Mouse (Mus musculus): Measurements from ENCODE around the gene Jph2.

Jph2 gene

DNA sequence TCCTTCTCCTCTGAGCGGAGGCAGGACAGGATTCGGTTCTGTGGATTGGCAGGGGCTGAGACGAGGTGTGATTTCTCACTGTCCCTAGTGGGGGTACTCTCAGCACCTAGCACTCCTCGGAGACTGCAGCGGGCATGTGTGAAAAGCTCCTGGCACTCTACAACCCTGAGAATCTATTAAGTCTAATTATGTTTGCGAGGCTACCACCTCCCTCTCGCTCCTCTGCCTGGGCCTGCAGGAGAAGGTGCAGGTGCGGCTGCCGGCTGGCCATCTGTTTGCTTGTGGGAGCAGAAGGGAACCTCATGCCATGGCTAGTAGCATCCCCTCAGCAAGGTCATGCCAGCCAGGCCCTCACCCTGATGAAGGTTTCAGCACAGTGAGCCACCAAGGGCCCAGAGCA, 94.8 kb downstream of the Jph2 start:
- no peak for DNase-seq (ENCODE audit: low spot score)

DNA sequence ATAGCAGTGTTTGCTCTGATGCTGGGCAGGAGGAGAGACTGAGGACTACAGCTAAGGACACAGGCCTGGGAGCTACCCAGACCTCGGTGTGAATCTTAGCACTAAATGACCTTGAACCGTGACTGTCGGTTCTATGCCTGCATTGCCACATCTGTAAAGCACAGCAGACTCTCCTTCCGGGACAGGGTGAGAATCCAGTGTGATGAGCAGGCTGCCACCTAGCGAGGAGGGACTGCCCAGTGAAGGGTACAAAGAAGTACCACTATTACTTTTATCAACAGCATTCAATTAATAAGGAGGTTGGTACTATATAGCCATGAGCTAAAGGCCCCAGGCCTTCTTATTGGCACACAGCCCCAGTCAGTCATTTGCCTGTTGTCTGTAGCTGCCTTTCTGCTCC, 96.2 kb downstream of the Jph2 start:
- no peak for DNase-seq (ENCODE audit: low spot score)

DNA sequence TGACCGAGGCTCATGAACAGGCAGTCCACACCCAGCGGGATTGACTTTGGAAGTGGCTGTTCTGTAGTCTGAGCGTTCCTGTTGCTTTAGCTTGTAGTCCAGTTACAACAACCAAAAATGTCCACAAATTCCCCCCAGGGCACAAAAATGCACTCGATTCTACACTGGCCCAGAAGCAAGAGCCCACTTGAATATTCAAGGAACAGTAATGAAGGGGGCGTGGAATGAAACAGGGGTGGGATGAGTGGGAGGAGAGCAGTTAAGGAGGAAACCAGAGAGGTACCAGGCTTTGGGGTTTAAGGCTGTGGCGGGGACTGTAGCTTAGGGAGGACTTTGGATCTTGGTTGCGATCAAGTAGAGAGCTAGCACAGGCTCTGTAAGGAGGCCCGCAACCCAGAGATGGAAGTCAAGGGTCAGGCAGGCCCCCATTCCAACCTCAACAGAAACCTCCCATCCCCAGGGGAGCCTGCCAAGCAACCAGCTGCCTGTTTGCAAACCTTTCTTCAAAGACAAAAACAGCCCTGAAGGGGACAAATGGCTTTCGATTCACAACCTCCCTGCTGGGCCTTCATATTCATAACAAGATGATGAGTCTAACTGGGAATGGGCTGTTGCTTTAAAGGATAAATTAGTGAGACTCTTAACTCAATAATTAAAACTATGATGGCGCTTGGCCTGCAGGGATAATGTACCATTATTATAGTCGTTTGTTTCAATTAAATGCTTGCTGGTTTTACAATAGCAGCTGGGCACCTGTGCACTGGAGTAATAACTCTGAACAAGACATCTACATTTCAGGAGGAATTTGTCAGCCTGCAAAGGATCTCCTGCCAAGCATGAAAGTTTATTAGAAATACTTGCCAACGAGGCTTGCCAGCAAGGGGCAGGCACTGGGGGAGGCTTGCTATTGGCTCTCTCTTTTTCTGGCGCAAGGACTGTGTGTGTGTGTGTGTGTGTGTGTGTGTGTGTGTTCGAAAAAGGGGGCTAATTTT, 97.4 kb downstream of the Jph2 start:
- no peak for DNase-seq (ENCODE audit: low spot score)

DNA sequence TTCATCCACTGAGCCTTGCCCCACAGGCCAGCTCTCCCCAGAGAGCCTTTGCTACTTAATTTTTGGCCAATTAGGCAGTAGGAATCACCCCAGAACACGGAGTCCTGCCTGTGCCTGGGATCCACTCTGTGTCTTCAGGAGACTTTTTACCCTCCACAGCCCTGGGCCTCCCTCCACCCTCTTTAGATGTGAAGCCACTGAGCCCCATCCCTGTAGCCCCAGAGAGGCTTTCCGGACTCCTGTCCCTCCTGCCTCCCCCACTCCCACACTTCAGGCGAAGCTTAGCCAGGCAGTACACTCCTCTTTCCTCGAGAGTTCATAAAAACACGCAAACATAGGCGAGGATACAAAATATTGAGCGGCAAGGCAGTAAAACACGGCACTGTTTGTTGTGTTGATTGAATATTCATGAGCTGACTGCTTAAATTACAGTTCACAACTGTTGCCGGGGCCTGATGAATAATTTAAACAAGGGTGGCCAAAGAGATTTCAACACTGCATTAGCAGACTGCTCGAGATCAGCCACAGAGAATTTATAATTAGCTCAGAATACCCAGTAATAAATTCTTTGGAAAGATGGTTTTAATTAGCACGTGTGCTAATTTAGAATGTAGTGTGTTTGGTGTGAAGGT, 100.7 kb downstream of the Jph2 start:
- DNase-seq (ENCODE audit: low spot score): no peak

DNA sequence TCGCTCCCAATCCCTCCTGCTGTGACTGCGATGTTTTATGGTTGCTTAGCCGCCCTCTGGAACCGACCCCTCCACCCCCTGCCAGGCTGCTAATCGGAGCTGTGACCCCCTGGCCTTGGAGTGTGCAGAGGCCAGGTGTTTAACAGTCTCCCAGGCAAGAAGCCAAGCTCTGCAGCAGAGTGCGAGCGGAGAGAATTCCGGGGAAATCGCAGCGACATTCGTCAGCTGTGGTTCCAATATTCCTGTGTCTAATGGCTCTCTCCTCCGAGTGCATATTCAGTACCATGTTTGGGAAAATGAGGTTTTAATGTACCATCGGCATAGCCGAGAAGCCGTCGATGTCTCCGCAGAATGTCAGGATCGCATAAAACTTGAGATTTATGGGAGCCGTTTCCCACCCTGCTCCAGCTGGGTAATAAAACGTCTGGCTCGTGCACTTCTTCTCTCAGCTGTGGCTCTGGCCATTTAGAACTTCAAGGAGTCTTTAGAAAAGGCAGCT, 108.9 kb downstream of the Jph2 start:
- DNase-seq (ENCODE audit: low spot score): no peak
